Mouse (Mus musculus) kidney, postnatal 4 days (tissue): ENCODE results near the gene Timp2.

Experiments
- DNase-seq, 2 experiments: peaks; one replicate each; pipeline ENCODE4 v3.0.0; 2021; ENCODE audit warnings: mixed read lengths in 2 of 2

Gene Timp2

DNA sequence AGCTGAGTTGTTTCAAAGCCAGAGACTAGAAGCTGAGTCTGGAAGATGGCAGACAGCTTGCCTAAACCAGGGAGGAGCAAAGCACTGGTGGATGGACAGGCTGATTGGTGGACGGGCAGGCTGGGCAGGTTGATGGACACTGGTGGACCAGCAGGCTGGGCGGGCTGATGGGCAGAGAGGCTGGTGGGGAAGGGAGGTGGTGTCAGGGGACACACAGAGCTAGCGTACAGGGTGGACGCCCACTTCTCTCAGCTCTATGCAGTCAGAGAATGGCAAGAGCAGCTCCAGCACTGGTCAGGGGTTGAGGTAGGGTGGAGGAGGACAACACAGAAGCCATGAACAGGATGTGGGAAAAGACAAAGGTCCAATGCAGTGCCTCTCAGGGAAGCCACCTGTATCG is 13.7 kb upstream of the Timp2 start:
- DNase-seq: no peak

DNA sequence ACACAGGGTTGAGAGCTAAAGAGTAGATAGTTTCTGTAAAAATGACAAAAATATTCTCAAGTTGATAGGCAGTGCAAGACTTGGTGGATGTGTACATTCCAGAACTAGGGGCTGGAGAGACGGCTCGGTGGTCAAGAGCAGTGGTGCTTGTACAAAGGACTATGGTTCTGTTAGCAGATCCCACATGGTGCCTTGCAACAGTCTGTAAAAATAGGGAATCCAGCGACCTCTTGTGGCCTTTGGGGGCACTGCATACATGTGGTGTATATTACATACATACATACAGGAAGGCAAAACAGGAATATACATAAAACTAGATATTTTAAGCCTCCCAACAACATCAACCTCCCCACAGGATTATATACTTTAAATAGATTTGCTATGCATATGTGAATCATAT is 12.8 kb upstream of the Timp2 start:
- DNase-seq: peak; percentile 56 to 61

DNA sequence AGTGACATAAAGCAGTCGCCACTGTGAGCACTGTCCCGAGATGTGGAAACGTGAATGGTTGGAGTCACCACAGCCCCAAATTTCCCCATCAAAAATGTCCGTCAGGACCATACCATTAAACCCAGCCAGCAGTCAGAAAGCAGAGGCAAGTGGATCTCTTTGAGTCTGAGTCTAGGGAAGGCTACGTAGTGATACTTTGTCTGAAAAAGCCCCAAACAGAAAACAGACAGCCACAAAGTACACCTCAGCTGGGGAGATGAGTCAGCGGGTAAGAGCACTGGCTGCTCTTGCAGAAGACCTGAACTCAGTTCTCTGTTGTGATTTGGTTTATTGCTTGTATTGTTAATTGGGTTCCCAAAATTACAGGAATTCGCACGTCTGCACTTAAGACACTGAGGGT is 11.0 kb upstream of the Timp2 start:
- DNase-seq: no peak

DNA sequence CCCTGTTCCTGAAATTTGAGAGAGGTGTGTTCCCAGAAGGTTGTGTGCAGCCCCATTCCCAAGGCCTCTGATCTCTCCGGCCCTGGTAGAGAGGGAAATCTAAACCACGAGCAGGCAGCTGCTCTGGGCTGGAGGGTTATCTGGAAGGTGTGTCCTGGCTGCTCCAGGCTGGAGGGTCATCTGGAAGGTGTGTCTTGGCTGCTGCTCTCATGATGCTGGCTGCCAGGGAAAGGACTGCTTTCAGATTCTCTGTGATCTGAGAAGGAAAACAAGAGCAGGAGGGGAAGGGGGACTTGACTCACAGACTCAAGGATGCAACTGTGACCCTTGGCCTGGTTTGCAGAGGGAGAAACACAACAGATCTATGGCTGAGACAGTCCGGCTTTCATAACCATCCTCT is 10.6 kb upstream of the Timp2 start:
- DNase-seq: no peak

DNA sequence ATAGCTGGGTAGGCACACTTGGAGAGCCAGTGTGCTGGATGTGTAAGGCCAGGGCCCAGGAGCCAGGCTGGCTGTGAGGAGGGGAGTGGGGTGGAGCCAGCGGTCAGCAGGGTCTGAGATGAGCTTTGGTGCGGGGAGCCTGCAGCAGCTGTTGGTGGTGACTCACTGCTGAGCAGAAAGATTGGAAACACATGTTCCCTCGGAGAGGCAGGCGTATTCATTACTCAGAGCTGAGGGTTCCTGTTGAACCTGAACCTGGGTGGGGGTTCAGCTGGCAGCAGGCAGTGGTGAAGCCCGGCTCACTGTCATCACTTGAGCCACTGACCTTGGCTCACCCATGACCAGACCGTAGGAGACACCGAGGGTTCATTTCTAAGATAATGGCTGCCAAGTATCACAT is 9.6 kb upstream of the Timp2 start:
- DNase-seq: peak; percentile 48 to 67

DNA sequence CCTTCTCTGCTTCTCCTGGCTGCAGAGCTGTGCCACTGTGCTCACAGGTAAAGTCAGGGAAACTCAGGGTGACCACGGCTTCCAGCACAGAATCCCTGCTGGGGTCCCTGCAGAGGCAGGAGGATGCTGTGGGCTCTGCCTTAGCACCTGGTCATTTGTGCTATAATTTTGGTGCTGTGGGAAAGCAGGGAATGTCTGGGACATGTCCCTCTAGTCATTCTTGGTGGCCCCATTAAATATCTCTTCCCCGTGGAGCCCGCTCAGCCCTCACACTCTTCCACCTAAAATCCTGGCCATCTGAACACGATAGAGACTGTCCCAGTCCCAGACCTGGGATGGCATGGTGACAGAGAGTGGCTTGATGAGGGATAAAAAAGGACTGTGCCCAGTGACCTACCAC is 8.5 kb upstream of the Timp2 start:
- DNase-seq: no peak

DNA sequence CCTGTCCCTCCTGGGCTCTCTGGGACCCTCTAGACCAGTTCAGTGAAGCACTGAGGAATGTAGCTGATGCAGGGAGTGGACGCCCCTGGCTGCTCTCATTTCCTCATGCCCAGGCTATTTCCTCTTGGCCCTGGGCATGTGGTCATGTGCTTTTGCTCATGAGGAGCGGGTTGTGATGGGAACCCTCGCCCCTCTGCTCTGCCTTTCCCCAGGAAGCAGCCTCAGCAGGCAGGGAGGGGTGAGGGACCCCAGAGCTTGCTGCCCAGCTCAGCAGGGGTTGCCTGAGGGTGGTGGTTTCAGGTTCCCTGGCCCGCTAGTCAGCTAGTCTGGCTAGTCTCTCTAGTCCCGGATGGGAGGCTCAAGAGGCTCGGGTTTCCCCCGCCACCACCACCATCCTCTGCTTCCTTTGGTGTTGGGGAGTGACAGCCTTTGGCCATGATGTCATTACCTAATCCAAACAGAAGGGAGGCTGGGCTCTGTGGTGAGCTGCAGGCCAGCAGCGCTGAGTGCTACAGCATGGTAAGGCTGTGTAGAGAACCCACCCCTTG is 7.5 kb upstream of the Timp2 start:
- peak; percentile 68 to 78 for DNase-seq

DNA sequence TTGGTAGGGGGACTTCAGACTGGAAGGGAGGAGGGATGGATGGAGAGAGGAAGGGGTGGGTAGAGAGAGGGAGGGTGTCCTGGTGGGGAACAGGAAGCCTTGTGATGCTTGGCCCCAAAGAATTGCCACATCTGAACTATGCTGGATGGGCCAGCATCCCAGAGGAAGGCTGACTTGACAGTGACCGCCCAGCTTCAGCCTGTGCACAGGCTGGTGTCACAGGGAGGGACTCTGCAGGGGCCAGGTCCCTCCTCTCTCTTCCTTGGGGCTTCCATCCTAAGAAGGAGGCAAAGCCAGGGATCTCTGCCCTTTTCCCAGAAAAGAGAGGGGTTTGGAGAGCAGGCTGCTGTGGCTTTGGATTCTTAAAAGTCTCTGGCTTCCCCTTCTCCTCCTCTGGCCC is 7.0 kb upstream of the Timp2 start:
- peak in 1 of 2 experiments; percentile 31 for DNase-seq

DNA sequence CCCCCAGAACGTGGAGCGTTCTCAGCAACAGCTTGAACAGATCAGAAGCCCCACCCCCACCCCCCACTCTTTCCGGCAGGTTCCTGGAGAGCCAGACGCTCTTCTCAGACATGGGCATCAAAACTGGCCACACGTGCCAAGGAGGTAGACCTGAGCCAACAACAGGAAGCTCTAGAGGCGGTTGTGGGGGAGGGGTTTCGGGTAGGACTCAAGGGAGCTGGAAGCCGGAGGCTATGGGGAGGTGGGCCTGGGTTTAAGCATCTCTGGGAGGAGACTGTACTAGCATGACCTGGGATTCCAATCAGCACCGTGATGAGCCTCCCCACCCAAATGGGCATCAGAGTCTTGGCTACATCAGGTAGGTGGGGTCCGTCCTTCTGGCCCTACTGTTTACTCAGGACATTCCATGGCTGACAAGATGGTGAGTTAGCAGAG is 5.4 kb upstream of the Timp2 start:
- peak; percentile 47 to 66 for DNase-seq

DNA sequence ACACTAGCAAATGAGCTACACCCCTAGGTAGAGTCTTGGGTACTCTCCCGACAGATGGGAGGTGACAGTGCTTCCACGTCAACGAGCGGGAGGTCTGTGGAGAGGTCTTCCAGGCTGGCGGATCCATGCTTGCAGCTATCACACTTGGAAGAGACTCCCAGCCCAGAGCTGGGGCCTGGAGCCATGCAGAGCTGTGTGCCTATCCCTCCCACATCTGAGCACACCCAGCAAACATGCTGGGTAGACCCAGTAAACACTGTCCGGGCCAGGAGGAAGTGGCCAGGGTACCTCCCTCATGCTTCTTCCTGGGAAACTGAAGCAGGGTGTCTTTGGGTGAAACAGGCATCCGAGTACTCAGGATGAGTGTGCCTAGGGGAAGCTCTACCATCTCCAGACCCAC is 5.0 kb upstream of the Timp2 start:
- peak in 1 of 2 experiments; percentile 51 for DNase-seq

DNA sequence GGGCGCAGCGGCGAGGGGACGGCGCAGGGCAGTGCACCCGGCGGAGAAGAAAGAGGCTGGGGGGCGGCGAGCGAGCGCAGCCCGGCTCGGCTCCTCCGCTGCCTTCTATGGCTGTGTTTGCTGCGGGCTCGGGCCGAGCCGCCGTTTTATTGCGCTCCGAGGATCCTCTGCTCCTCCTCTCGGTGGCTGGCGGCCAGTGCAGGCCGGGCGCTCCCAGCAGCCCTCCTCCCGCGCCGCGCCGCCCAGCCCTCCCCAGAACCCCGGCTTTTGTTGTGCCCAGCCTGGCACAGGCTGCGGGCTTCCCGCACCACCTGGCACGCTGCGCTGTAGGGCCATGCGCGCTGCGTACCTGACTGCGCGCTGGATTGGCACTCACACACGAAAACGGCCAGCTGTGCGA is 335 bp downstream of the Timp2 start:
- peak; percentile 91 to 95 for DNase-seq

DNA sequence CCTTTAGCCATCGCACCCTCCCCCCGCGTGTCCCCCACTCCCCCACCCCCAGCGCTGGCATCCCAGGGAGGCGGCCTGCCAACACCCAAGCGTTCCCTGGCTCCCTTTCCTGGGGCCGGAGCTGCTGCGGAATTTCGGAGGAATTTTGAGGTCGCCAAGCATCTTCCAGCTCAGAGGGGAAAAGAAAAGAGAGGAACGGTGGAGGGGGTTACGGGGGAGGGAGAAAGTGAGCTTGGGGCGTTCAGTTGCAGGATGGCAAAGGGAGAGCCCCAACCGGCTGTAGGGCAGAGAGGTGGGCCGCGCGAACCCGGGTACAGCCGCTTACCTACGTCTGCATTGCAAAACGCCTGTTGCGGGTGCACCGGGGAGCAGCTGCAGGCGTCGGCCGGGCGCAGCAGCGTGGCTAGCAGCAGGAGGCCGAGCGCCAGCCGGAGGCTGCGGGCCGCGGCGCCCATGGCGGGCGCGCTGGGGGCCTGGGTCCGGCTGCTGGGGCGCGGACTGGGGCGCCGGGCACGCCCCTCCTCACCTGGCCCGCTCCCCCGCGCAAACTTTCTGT is 826 bp downstream of the Timp2 start:
- peak; percentile 59 to 72 for DNase-seq

DNA sequence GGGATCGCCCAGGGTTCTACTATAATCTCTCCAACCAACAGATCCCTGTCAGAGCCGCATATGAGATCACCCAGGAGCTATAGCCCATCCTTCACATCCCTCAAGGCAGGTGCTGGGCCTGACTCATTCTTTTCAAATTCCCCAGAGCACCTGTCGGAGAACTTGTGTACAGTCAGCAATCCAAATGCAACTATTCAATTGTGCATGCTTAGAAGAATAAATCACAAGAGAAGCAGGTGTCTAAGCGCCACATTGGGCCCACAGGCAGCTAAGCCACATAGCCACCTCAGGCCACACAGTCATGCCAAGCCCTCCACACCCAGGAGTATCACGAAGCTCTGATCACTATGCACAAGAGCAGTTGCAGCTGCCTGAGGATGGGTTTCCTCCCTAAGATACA is 6.0 kb downstream of the Timp2 start:
- DNase-seq: no peak

DNA sequence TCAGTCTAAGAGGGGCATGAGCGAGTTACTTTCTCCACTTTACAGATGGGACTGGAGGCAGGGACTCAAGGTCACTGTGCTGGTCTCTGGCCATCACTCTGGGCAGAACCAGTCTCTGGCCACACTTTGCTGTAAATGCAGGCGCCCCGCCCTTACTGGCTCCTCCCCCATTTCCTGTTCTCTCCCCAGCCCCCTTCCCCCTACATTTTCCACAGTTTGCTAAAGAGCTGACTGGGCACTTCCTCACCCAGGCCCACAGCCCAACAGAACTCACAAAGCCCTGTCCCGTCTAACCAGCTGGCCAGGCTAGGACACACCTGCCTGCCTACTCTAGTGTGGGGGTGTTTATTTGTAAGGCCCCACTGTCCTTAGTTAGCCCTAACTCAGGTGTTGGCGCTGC is 6.7 kb downstream of the Timp2 start:
- peak; percentile 75 to 83 for DNase-seq

DNA sequence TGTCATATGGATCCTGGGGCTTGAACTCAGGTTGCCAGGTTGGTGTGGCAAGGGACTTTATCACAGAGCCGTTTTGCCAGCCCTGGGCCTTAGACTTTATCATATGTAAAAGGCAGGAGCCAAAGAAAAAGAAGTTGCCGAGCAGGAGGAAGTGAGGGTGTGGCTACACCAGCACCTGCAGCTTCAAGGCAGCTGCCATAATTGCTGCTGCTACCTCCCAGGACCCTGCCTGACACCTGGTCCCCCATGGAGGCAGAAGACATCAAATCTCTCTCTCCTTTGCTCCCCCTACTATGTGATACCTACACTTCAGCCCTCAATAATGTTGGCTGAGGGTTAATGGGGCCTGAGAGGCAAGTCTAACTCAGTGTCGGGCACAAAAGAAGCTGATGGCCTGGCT is 7.1 kb downstream of the Timp2 start:
- DNase-seq: no peak

DNA sequence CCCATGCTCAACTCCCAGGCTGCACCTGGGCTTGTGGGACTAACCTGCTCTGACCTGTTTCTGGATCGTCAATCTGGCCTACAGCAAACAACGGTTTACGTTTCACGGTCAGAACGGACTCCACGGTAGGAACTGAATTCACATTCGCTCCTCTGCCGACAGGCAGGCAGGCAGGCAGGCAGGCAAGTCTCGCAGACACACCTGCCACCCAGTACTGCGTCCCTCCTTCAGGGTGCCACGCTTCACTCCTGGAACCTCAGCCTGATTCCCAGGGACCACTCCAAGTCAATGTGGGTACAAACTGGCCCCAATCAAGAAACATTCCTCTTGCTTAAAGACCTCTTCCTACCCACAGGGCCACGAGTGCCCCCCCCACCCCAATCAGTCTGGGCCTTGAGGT is 7.6 kb downstream of the Timp2 start:
- no peak for DNase-seq

DNA sequence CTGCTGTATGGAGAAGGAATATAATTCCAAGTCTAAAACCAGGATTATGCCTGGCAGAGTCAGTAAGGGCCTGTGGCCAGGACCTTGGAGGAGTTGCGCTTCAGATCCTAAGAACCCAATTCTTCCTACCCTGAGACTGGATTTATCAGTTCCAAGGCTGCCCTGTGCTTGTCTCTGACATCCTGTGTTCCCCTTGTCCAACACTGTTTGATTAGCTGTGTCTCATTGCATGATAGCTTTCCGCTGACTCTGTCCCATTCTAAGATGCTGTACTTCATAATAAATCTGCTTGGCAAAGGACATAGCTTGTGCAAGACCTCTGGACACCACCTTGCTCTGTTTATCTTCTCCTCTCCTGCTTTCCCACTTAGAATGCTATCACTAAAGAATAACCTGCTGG is 8.1 kb downstream of the Timp2 start:
- no peak for DNase-seq

DNA sequence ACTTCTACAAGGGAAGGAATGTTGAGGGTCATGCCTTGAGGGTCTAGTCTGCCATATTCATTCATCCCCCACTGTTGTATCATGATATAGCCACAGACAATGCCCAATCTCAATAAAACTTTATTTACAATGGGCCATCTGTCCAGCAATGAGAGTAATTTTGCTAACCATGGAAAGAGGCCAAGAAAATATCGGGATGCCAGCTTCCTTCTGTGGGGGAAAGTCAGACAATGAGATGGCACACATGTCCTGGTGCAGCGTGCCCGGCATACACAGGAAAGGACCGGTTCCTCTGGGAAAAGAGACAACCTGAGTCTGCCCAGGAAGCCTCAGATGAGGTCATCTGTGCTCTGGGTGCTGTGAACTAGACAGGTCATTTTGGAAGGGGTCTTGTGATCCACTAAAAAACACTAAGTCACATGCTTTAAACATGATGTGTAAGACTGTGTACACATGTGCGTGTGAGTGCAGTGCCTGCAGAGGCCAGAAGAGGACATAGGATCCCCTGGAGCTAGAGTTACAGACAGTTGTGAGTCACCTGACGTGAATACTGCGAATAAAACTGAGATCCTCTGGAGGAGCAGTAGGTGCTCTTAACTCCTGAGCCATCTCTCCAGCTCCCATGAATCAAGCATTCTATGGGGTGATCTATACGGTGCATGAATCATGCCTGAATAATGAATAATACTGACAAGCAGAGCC is 9.0 kb downstream of the Timp2 start:
- DNase-seq: no peak

DNA sequence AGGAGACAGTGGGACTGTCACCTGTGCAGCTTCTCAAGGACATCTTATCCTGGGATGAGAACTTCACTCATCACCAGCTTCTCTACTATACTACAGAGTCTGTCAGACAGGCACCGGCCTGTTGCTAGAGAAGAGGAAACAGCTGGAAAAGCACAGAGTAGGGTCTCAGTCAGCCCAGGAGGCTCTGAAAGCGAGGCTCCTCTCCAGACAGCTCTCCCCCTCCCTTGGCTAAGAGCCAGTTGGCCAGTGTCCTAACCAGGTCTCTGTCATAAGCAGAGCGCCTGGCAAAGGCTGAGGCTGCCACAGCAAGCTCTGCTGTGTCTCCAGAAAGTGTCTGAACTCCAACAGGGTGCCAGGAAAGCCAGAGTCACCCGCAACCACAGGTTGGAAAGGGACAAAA is 9.8 kb downstream of the Timp2 start:
- peak; percentile 70 to 77 for DNase-seq

DNA sequence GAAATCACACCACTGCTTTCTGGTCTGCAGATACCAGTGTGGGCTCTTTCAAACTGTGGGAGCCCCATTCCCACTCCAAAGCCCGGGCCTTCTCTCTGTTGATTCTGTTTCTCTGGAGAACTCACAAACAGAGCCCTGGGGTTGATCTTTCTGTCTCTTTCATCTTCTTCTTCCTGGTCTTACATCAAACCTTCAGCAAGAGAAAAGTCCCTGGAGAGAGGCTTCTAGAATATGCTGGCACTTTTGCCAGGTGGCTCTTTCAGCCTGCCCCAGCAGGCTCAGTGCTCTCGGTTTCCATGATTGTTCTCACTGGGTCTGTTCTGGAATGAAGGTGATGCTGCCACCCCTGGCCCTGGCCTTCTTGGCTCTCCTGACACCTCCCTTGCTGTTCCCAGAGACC is 11.9 kb downstream of the Timp2 start:
- no peak for DNase-seq

DNA sequence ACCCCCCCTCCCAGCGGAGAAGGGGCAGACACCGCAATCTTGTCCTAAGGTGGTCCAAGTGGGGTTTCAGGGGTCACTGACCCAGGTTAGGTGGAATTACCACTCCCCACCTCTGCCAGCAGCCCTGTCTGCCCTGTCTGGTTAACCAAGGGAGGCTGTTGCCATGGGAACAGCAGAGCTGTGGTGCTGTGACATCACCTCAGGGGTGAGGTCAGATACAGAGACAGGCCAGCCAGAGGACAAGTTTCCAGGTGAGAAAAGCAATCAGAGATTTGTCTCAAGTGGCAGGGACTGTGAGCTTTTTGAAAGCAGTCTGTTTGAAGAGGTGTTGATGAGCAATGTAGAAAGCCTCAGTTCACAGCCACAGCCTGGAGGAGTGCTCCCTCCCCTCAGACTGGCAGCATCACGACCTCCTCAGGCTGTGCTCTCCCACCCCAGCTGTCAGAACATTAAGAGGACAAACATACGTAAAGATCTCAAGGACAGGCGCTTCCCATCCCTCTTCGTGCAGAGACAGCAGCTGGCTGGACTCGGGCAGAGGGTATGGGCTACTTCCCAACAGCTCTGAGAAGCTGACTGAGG is 13.0 kb downstream of the Timp2 start, which contains the start of gene Cep295nl:
Cep295nl (minus strand) TSS at position 101 of the 582 bp plus-strand sequence.
- peak; percentile 57 to 69 for DNase-seq

DNA sequence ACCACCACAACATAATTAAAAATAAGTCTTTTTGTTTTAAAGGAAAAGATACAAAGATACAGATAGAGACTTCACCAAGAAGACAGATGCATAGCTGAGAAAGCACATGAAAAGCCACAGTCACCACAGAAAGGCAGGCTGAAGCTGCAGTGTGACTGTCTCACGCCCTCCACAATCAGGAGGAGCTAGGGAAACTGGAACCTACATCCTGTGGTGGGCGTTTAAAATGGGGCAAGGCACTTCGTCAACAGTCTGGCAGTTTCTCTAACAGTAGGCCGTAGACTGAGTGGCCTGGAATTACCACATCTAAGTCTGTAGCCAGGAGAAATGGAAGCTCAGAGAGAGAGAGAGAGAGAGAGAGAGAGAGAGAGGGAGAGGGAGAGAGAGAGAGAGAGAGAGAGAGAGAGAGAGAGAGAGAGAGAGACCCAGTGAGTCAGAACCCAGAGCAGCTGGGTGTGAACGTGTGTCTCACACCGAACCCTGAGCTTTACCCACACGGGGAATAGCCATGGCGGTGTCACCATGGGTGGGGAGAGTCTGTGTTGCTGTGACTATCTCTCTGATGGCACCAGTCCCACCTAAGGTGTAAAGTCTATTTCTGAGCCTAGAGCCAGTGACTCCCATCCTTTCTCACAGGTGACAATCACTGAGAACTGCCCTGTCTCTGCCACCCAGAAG is 17.9 kb downstream of the Timp2 start:
- no peak for DNase-seq

DNA sequence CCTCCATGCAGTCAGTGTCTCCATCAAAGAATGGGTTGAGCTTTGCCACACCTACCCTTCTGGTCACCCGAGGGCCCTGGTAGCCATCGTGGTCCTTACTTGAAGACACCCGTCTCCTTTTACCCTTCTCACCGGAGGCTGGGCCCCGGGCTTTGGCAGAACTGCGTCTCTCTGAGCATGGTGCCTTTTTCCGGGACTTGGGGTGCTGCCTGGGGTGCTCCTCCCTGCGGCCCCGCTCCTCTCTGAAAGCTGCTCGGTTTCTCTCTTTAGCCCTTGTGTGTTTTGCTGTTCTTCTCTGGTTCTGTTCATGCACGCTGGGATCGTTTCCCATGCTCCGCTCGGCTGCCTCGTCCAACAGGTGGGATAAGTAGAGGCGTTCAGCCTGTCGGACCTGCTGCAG is 22.1 kb downstream of the Timp2 start:
- peak; percentile 38 to 40 for DNase-seq

DNA sequence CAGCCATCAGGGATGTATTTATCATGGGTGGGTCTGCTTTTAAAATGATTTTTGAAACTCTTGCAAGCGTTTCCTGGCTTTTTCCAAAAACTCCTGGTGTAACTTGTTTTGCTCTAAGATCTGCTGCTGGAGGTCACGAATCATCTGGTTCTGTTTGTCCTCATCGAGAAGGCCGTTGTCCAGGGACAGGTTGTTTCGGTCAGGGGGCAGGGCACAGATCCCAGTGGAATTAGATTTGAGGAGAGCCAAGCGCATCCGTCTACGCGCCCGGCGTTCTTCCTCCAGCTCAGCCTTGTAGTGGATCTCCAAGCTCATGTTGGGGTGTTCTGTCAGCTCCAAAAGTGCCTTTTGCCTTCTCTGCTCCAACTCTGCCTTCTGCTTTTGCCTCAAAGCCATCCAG is 23.2 kb downstream of the Timp2 start:
- no peak for DNase-seq
